Mouse (Mus musculus) heart, embryonic 14.5 days (tissue): ENCODE measurements around the gene Zcchc7. TPM values are rescaled to one million over a fixed set of nuclear protein-coding genes. Genes with fewer than 3 reads are reported as not detected.

Experiments
- ATAC-seq: fragments of 200-750 bp; cut with Nextera tagmentation; 2 replicates; pipeline ENCODE4 v1.8.0; 2017; ENCODE audit warnings: low read depth, moderate TSS enrichment; ENCODE audit not compliant: insufficient number of reproducible peaks, insufficient read depth, low FRiP score
- H3K27ac ChIP-seq, 2 experiments: fragments of 200-500 bp in 1 of 2; fragments of 300-500 bp in 1 of 2; sonication (generic) in 1 of 2; replicated peaks in 1 of 2; 2 replicates each; pipeline ENCODE4 v1.5.1; 2012 to 2014; ENCODE audit warnings: low read depth in 2 of 2, low read length in 2 of 2, control low read depth in 1 of 2, mild to moderate bottlenecking in 1 of 2, mixed read lengths in 1 of 2; ENCODE audit not compliant: control insufficient read depth in 1 of 2, insufficient read depth in 1 of 2
- H3K27me3 ChIP-seq: fragments of 300-500 bp; sonication (generic); 2 replicates; pipeline ENCODE4 v1.6.1; 2014; ENCODE audit warnings: mild to moderate bottlenecking, low read length, control low read depth; ENCODE audit not compliant: control insufficient read depth, insufficient read depth
- H3K36me3 ChIP-seq: fragments of 300-500 bp; sonication (generic); 2 replicates; pipeline ENCODE4 v1.6.1; 2014; ENCODE audit warnings: mild to moderate bottlenecking, control low read depth, low read length, mixed read lengths; ENCODE audit not compliant: control insufficient read depth, insufficient read depth
- H3K4me1 ChIP-seq, 2 experiments: fragments of 200-500 bp in 1 of 2; fragments of 300-500 bp in 1 of 2; sonication (generic) in 1 of 2; 2 replicates each; pipeline ENCODE4 v1.6.1; 2012 to 2014; ENCODE audit warnings: low read length in 2 of 2, control low read depth in 1 of 2, mixed read lengths in 1 of 2; ENCODE audit not compliant: control insufficient read depth in 2 of 2, insufficient read depth in 2 of 2
- H3K4me2 ChIP-seq: fragments of 300-500 bp; sonication (generic); 2 replicates; pipeline ENCODE4 v1.6.1; 2014; ENCODE audit warnings: mild to moderate bottlenecking, low read length
- H3K4me3 ChIP-seq, 2 experiments: fragments of 200-500 bp in 1 of 2; fragments of 300-500 bp in 1 of 2; sonication (generic) in 1 of 2; 2 replicates each; pipeline ENCODE4 v1.5.1; 2012 to 2014; ENCODE audit warnings: low read length in 2 of 2, mild to moderate bottlenecking in 2 of 2, control low read depth in 1 of 2, low read depth in 1 of 2, moderate library complexity in 1 of 2; ENCODE audit not compliant: control insufficient read depth in 1 of 2, insufficient read depth in 1 of 2
- H3K9ac ChIP-seq: fragments of 300-500 bp; sonication (generic); 2 replicates; pipeline ENCODE4 v1.6.1; 2014; ENCODE audit warnings: mild to moderate bottlenecking, low read length
- H3K9me3 ChIP-seq: fragments of 300-500 bp; sonication (generic); 2 replicates; pipeline ENCODE4 v1.6.1; 2016; ENCODE audit warnings: low read length, control low read depth; ENCODE audit not compliant: control insufficient read depth
- WGBS: fragments of 180-500 bp; shearing (Covaris S2); extraction: QIAGEN DNeasy Blood & Tissue Kit; methylation state at CpG from one replicate; pipeline ENCODE4 v1.1.7; 2014; 5-methylcytosine and 5-hydroxymethylcytosine counted together
- polyA plus RNA-seq: library from polyadenylated mRNA; unstranded; fragments of >200 nt; fragmentation: Nextera tagmentation; extraction: Ambion mirVana; gene quantifications from 2 replicates; pipeline ENCODE4 v1.2.1, GENCODE M21; 2014

The Zcchc7 gene
- polyA plus RNA-seq, 1 experiment from 2014 or later = 24.9 TPM

- H3K27me3 ChIP-seq = no peaks in the 10 kb centered on the region
- no peaks in the 10 kb centered on the region for H3K9me3 ChIP-seq
- H3K4me1 ChIP-seq = 0 out of 4 replicates have a peak, but pooled peaks cover 0 to 3% of the 10 kb centered on the region in 2 experiments
- no peak overlapping the region for H3K9ac ChIP-seq
- no peak overlapping the region for H3K4me2 ChIP-seq
- no peaks in the 10 kb centered on the region for H3K36me3 ChIP-seq
- WGBS = 66% methylated on average over 6 of the region's 6 CpGs
- no peak overlapping the region for H3K4me3 ChIP-seq
- ATAC-seq = no peak
- H3K27ac ChIP-seq = no peak overlapping the region
Observed at GRCm38 (mm10) chr4:44886143-44886542, 130.5 kb downstream of the Zcchc7 start.

- Histone ChIP-seq H3K36me3 (peaks cover 18% of the 10 kb centered on the region), H3K27me3 (no peaks in the 10 kb centered on the region), H3K4me1 (no peaks in the 10 kb centered on the region), H3K9me3 (no peaks in the 10 kb centered on the region), H3K4me3 (no peak overlapping the region), H3K4me2 (no peak overlapping the region), H3K27ac (no peak overlapping the region), H3K9ac (no peak overlapping the region)
- ATAC-seq = no peak
- 76% methylated on average over 6 of the region's 6 CpGs for WGBS
Observed at GRCm38 (mm10) chr4:44891344-44891743, 135.7 kb downstream of the Zcchc7 start.

- Histone ChIP-seq H3K36me3 (no peaks in the 10 kb centered on the region), H3K4me3 (no peak overlapping the region), H3K9me3 (no peaks in the 10 kb centered on the region), H3K4me1 (peaks cover 2 to 11% of the 10 kb centered on the region in 2 experiments; a peak in 1 of 4 replicates), H3K27ac (peak overlapping the region in 1 of 2 experiments; percentile 50; a peak in 1 of 4 replicates), H3K9ac (no peak overlapping the region; the same call in 1 of the 2 replicates), H3K4me2 (no peak overlapping the region), H3K27me3 (no peaks in the 10 kb centered on the region)
- no peak for ATAC-seq
- 28% methylated on average over 11 of the region's 11 CpGs for WGBS
Observed at GRCm38 (mm10) chr4:44905651-44906271, 150.1 kb downstream of the Zcchc7 start.

GRCm38 (mm10) chr4:44906399-44906798, 150.7 kb downstream of the Zcchc7 start:
- no peak for ATAC-seq

GRCm38 (mm10) chr4:44910065-44910464, 154.4 kb downstream of the Zcchc7 start:
- Histone ChIP-seq H3K27ac (no peak overlapping the region), H3K4me2 (no peak overlapping the region), H3K9me3 (no peaks in the 10 kb centered on the region), H3K9ac (no peak overlapping the region), H3K27me3 (no peaks in the 10 kb centered on the region), H3K4me3 (no peak overlapping the region), H3K36me3 (no peaks in the 10 kb centered on the region), H3K4me1 (peaks cover 2 to 11% of the 10 kb centered on the region in 2 experiments; a peak in 1 of 4 replicates)
- WGBS = 51% methylated on average over 2 of the region's 2 CpGs
- no peak for ATAC-seq

More at GRCm38 (mm10) chr4:44906399-44906798, 150.7 kb downstream of the Zcchc7 start:
- Histone ChIP-seq H3K4me1 (peaks cover 2 to 11% of the 10 kb centered on the region in 2 experiments; a peak in 1 of 4 replicates), H3K9me3 (no peaks in the 10 kb centered on the region), H3K4me2 (no peak overlapping the region), H3K27ac (no peak overlapping the region), H3K9ac (no peak overlapping the region), H3K4me3 (no peak overlapping the region), H3K36me3 (no peaks in the 10 kb centered on the region), H3K27me3 (no peaks in the 10 kb centered on the region)
- 85% methylated on average over 4 of the region's 4 CpGs for WGBS

- ATAC-seq = no peak
Observed at GRCm38 (mm10) chr4:44910857-44911256, 155.2 kb downstream of the Zcchc7 start.

GRCm38 (mm10) chr4:44917312-44917848, 161.7 kb downstream of the Zcchc7 start:
- Histone ChIP-seq H3K4me2 (no peak overlapping the region), H3K27ac (no peak overlapping the region), H3K4me3 (no peak overlapping the region), H3K4me1 (no peaks in the 10 kb centered on the region), H3K27me3 (no peaks in the 10 kb centered on the region), H3K9ac (no peak overlapping the region), H3K36me3 (peaks cover 8% of the 10 kb centered on the region), H3K9me3 (no peaks in the 10 kb centered on the region)
- 85% methylated on average over 5 of the region's 5 CpGs for WGBS
- no peak for ATAC-seq

More at GRCm38 (mm10) chr4:44910857-44911256, 155.2 kb downstream of the Zcchc7 start:
- Histone ChIP-seq H3K4me1 (peaks cover 0 to 3% of the 10 kb centered on the region in 2 experiments; a peak in 1 of 4 replicates), H3K9ac (no peak overlapping the region), H3K27me3 (no peaks in the 10 kb centered on the region), H3K9me3 (no peaks in the 10 kb centered on the region), H3K27ac (no peak overlapping the region), H3K36me3 (no peaks in the 10 kb centered on the region), H3K4me2 (no peak overlapping the region), H3K4me3 (no peak overlapping the region)
- WGBS = 88% methylated on average over 2 of the region's 2 CpGs
